Mouse (Mus musculus): ENCODE results near the gene Arid3c. TPM values are rescaled to one million over a fixed set of nuclear protein-coding genes. Genes with fewer than 3 reads are reported as not detected.
A peak's percentile ranks its signal among the peaks of the same experiment; 100 is the strongest.
"Not testable (repeated sequence)": the region's sequence is repeated elsewhere in the genome, so short reads cannot be mapped to it uniquely, and the experiment has no call there.

The Arid3c gene
- not detected for total RNA-seq (2022)

DNA sequence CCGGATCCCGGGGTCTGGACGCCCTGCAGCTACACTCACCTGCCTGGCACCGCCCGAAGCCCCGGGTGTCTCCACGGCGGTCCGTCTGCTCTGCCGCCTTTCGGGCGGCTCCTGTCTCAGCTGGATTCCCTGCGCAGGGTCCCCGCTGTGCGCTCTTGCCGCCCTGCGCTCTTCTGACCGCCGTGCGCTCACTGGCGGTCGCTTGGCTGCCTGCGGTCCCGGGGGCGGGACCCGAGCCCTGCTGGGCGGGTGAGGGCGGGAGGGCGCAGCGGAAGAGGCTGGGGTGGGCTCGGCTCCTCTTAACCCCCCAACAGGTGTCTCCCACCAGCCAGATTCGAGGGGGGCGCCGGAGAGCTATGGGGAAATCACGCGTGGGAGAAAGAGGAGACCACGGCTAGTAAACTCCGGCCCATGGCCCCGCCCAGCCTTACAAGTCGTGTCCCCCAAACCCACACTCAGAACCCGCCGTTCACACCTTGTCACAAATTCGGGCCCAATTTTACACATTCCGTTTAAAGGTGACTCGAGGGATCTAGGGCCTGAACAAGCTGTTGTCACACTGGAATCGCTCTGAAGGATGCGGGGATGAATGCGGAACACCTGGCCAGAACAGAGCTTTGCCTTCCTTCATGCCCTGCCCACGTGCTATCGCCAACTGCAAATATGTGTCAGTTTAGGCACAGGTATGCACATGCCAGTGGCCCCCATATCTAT lies at the start of gene Arid3c:
TSS of gene Arid3c (minus strand) at position 91 of the 714 bp plus-strand sequence.
- DNase-seq (ENCODE audit: low spot score in 2 of 2), result no peak

DNA sequence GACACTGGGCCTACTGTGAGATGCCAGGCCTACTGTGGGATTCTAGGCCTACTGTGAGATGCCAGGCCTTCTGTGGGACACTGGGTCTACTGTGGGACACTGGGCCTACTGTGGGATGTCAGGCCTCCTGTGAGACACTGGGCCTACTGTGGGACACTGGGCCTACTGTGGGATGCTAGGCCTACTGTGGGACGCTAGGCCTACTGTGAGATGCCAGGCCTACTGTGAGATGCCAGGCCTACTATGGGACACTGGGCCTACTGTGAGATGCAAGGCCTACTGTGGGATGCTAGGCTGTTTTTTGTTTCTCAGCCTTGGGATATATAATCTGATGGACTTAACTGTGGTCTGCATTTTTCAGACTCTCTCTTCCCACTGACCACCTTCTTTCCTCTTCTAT lies 44.9 kb upstream of the Arid3c start:
- not testable (repeated sequence) for DNase-seq (ENCODE audit: low spot score in 2 of 2)

DNA sequence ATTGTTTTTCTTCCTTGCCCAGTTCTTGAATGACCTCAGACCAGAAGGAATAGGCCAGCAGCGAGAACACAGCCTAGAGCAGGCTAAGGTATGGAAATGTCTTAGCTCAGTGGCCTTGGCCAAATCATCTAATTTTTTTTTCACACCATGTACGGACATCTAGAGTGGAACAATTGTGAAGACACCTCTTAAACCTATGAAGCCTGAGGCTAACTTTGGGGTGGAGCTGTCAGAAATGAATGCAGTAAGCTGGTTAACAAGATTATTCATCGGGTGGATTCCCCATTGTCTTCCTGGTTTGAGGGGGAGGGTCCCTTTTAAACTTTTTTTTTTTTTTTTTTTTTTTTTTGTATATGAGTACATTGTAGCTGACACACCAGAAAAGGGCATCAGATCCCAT lies 43.6 kb upstream of the Arid3c start:
- not testable (repeated sequence) for DNase-seq (ENCODE audit: low spot score in 2 of 2)

DNA sequence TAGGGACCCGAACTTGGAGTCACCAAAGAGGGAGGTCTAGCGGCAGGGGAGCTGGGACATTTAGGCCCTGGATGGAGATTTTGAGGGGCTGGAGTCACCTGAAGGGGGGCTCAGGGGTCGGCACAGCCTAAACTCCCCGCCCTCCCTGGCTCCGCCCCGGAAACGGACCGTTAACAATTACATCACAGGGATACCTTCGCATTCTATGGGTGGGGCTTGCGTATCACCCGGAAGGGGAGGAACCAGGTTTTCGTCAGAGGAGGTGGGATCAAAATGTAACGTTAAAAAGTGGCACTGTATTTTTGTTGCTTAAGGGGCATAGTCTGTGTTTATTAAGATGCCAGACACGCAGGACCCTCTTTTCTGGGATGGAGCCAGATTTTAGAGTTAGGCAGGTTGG lies 43.1 kb upstream of the Arid3c start, which contains the start of gene Ccl27a:
TSS of gene Ccl27a (minus strand) at position 246 of the 400 bp plus-strand sequence.
- DNase-seq (ENCODE audit: low spot score in 2 of 2), result peak; percentile 78 to 85

DNA sequence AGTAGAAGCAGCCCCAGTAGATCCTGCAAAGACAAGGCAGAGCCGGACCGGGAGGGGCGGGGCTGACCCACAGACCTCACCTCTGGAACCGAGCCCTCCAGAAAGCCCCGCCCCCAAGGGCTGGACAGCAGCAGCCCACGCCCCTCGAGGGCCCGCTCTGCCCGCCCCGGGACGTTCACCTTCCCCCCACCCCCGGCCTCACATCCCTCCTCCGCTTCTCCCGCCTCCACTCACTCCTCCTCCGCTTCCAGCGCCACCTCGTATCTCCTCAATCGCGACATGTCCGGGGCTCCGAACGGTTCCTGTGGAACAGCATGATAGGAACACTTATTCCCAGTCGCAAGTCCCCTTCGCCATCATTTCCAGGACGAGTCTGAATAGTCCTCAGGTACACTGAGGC lies 42.6 kb upstream of the Arid3c start:
- not testable (repeated sequence) for DNase-seq (ENCODE audit: low spot score in 2 of 2)

DNA sequence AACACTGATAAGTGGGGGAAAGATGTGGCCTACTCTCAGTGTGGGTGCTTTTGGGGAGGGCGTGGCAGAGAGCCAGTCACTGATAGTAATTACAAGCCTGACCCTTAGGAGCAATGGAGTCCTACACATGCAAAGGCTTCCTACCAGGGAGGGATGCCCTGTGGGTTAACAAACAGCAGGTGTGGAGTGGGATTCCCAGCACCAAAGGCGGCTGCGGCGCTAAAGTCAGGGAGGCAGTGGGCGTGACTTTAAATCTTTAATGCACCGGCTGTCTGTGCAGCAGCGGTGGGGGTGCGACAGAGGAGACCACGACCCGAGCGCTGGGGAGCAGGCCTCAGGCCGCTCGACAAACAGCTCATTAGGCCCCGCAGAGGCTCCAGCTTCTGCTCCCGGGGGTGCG lies 42.0 kb upstream of the Arid3c start:
- peak in 1 of 2 experiments; percentile 11 for DNase-seq (ENCODE audit: low spot score in 2 of 2)

DNA sequence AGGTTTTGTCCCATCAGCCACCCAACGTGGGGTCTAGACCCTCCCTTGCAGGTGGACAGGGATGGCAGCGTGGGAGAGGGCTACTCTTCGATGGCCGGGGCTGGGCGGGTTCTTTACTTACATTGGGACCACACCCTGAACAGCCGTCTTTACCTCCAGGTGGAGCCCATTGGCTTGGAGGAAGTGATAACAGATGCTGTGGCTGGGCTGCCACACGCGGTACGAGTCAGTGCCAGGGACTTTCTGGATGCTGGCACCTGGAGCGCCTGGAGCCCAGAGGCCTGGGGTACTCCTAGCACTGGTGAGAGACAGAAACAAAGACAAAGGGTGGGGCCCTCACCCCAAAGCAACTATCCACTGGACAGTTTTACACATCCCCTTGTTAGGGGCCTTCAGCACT lies 36.4 kb upstream of the Arid3c start:
- not testable (repeated sequence) for DNase-seq (ENCODE audit: low spot score in 2 of 2)

DNA sequence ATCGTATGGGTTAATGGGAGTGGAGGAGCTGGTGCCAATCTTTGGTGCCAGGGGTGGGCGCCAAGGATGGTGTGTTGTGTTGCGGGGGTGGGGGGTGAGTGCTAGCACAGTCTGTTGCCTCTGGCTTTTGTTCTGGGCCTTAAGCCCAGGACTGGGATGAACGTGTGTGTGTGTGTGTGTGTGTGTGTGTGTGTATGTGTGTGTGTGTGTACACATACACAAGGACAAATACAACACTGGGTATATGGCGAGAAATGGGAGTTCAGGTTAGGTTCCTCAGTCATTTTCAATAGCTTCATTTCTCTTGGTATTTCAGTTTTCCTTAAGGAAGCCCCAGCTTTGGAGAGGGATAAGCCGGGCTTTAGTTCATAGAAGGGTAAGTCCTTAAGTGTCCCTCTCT lies 32.2 kb upstream of the Arid3c start:
- DNase-seq (ENCODE audit: low spot score in 2 of 2), result not testable (repeated sequence)

DNA sequence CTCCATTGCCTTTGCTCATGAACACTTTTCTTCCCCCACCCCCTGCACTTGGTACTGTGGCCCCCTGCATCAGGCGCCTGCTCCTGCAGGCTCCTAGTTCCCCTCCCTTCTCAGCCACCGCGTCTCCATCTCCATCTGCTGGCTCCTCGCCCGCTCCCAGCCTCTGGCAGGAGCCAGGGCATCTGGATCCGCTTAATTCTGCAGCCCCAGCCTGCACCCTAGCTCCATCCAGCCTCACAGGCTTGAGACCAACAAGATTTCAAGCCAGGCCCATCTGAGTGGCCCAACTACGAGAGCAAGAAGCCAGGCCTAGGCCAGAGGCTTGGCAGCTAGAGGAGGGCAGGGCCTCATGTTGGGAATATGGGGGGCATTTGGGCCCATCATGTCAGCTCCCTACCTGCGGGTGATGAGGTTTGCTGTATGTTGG lies 31.8 kb upstream of the Arid3c start:
- DNase-seq (ENCODE audit: low spot score in 2 of 2), result not testable (repeated sequence)

DNA sequence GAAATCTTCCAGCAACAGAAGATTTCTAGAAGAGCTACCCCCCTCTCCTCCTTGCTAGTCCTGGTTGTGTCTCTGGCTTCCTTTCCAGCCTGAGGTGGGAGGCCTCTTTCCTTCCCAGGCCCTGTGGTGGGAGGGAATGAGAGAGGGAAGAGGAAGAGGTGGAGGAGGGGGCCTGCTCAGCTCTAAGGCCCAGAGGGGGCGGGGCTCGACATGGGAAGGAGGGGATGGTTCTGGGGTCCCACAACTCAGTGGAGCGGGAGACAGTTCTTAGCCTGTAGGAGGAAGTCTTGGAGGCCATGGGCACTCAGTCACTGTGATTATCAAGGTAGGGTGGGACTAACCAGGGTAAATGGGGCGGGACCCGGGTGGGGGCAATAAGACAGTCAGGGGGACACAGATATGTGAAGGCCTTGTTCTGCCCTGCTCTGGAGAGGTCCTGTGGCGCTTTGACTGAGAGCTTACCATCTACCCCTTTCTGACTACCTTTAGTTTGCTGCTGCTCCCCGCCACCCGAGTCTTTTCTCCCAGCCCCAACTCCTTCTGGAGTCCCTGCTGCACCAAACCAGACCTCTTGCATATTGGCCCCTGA lies 31.3 kb upstream of the Arid3c start:
- DNase-seq (ENCODE audit: low spot score in 2 of 2), result no peak

DNA sequence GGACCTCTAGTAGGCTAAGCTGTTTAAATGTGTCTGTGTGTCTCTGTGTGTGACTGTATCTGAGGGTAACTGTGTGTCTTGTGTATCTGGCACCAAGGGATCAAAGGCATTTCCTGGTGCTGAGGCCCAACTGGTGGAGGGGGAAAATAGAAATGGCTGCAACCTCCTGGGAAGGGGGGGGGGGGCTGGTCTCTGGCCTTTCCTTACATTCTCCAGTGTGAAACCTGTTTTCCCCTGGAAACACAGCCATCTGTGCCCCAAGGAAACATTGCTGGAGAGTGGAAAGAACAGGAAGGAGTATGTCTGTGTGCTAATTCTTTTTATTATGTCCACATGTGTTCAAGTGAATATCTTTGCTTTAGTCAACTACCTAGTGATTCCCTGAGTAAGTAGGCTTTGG lies 30.7 kb upstream of the Arid3c start:
- no peak for DNase-seq (ENCODE audit: low spot score in 2 of 2)

DNA sequence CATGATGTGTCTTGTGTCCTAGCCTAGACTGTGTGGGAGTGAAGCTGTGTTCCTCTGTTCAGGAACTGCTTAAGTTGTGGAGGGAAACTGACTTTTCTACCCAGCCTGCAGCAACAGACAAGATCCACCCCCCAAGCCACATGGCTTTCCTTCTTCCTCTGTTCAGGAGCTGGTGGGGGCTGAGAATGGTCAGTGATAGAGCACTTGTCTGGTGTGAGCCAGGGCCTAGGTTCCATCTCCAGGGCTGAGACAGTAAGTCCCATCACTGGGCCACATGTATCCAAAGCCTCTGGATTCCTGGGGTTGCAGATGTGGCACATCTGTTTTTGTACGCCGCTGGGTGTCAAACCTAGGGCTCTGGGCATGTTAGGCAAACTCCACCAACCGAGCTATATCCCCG lies 30.0 kb upstream of the Arid3c start:
- DNase-seq (ENCODE audit: low spot score in 2 of 2), result no peak

DNA sequence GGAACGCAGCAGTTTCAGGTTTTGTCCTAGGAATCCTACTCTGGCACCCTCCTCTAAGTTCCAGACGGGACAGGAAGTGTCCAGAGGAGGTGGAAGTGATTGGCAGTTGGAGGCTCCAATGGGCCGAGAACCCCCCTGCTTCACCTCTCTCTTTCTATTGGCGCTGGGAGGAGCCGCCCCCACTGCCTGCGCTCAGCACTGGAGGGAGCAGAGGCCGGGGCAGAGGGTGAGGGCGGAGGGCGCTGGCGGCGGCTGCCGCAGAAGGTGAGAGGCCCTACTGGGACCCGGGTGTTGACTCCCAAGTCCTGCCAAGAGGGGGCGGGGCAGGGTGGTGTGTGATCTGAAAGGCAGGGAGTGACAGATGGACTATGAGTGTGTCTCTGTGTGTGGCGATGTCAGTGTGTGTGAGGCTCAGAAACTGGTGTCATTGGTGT lies 29.4 kb upstream of the Arid3c start:
- DNase-seq (ENCODE audit: low spot score in 2 of 2), result peak; percentile 69 to 75

DNA sequence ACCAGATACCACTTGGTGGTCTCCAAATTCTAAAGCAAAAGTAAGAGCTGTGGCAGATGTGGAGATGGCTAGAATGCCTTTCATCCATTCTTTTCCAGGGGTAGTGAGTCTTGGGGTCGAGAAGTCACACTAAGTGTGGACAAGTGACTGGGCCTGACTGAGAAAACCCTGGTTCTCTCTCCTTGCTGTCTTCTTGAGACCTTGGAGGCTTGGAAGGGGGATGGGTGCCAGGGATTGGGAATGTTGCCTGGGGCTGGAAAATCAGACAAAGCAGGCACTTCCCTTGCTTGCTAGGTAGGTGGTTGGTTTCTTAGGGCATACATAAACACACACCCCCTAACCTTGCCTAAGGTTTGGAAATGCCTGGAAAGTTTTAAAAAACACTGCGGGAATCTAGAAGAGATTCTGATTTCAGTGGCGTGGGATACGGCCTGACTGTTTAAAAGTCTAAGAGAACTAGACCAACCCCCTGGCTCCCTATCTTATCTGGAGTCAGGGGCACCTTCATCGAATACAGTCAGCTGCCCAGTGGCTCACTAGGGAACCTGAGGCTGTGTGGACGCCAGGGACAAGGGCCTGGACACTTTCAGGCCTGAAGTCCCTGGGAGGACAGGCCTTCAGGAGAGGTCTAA lies 28.8 kb upstream of the Arid3c start:
- DNase-seq (ENCODE audit: low spot score in 2 of 2), result no peak

DNA sequence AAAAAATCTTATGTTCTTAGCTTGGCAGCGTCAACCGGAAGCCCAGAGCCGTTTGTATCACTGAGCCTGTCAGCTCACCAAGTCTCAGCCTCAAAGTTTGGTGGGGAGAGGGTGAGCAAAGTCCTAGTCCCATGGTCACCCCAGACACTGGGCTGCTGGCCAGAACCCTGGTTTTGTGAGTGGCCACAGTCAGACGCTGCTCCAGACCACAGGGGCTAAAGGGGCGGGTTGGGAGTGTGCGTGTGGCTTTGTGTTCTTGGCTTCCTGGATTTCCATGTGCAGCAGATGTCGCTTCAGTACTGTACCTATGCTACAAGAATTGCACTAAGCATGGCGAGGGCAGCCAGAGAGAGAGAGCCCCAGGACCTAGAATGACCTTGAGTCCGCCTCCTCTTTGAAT lies 28.3 kb upstream of the Arid3c start:
- DNase-seq (ENCODE audit: low spot score in 2 of 2), result no peak

DNA sequence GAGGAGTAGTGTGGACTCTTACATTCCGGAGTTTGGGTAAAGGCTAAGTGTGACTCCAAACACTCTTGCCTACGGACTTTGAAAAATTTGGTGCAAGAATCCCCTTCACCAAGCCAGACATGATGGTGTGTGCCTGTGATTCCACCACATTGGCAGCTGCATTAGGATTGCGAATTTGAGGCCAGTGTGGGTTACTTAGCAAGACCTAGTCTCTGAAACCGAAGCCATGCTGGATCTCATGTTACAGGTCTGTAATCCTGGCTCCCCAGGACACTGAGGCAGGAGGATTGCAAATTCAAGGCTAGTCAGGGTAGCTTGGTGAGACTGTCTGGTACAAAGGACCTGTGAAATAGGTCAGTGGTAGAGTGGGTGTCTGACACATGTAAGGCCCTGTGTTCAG lies 27.8 kb upstream of the Arid3c start:
- no peak for DNase-seq (ENCODE audit: low spot score in 2 of 2)

DNA sequence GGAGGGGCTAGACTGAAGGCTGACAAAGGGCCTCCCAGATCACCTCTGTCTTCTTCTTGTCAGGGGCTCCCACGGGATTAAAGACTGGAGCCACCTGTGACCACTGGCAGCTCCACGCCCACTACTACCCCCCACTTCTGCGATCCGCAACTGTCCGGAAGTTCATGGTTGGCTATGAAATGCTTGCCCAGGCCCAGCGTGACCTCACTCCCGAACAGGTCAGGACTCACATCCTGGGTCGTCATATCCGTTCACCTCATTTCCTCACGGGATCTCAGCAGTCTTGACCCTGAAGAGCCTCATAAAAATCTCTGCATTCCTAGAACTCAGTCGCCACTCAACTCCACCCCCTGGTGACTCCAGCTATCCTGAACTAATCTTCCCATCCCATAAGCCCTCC lies 27.1 kb upstream of the Arid3c start:
- no peak for DNase-seq (ENCODE audit: low spot score in 2 of 2)

DNA sequence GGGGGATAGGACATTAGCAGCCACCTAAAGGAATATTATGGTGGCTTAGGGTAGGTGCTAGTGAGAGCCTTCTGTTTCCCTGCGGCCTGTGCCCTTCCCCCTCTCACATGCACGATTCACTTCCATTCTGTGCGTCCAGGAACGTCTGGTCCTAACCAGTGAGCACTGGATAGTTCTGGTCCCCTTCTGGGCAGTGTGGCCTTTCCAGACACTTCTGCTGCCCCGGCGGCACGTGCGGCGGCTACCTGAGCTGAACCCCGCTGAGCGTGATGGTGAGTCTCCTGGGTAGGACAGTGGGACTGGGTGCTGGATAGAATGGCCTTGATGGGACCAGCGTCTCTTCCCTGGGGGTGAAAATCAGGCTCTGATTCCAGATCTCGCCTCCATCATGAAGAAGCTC lies 26.4 kb upstream of the Arid3c start:
- DNase-seq (ENCODE audit: low spot score in 2 of 2), result no peak

DNA sequence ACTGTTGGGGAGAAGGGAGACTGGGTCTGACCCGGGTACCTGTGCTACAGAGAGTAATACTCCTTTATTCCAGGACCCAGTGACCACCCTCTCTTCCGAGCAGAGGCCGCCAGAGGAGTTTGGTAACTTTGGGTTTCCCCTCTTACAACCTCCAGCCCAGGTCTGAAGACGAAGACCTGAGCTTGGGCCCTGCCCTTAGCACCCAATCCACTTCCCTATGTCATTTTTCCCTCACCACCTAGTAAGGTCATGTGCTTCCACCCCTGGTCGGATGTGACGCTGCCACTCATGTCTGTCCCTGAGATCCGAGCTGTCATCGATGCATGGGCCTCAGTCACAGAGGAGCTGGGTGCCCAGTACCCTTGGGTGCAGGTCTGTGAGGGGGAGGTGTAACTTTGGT lies 25.5 kb upstream of the Arid3c start:
- no peak for DNase-seq (ENCODE audit: low spot score in 2 of 2)

DNA sequence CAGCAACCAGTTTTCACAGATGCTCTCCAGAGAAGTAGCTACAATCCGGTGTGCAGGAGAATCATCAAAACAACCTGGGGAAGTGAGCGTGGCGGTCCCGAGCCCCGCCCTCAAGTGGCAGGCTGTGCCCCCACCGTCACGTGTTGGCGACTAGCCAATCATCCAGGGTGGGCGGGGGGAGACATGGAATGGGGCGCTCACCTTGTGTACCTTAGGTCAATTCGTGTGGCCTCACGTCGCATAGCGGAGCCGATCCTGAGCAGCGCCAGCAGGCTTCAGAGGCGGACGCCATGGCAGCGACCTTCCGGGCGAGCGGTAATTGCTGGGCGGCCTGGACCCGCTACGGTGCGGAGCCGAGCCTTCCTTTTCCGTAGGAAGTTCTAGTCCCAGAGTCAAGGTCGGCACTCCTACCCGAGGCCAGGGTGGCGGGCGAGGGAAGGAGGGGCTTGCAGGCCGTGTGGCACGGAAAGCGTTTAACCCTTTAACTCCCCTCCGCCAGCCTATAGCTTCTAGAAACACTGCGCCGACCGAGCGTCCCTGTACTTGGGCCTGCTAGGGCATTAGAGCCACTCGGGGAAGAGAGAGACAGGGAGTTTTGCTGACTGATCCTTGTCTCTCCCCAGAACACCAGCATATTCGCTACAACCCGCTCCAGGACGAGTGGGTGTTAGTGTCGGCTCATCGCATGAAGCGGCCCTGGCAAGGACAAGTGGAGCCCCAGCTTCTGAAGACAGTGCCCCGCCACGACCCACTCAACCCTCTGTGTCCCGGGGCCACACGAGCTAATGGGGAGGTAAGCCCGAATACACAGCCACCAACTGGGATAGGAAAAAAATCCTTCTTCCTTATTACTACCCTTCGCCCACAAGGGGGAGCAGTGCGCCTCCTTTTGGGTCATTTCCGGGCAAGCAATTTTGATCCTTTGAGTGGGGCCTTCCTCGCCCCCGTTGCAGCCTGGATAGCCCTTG lies 24.7 kb upstream of the Arid3c start, which contains the start of gene Sigmar1:
TSS of gene Sigmar1 (minus strand) at position 820 of the 968 bp plus-strand sequence.
- DNase-seq (ENCODE audit: low spot score in 2 of 2), result peak; percentile 76 to 79

DNA sequence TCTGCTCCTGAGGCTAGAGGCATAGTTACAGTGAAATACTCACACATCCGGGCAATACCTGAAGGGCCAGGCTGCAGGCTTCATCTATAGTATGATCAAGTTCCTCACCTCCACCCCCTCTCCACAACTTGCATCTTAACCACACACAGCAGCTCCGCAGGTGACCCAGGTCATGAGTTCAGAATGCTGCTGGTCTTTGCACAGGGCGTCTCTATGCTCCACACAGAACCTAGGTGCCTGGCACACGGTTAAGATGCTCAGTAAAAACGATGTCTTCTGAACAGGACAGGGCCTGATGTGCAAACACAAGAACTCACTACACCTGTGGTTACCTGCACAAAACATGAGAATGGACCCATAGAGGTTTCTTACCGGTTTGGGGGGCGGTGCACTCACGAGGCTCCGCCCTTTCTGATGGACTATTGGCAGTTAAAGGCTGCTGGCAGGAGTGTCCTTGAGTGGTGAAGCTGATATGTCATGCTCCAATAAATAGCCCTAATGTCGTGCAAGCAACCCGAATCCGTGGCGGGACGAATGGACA lies 23.9 kb upstream of the Arid3c start, which contains the start of gene Galt:
TSS of gene Galt (plus strand) at position 432 of the 541 bp plus-strand sequence.
- no peak for DNase-seq (ENCODE audit: low spot score in 2 of 2)

Data from layer of hippocampus, adult 8-10 months (tissue).